Mouse (Mus musculus) limb, embryonic 14.5 days (tissue): Measurements from ENCODE around the gene Dmrta2. TPM values are rescaled to one million over a fixed set of nuclear protein-coding genes. Genes with fewer than 3 reads are reported as not detected.
A peak's percentile ranks its signal among the peaks of the same experiment; 100 is the strongest.

ENCODE experiments used
- ATAC-seq: fragments of 200-750 bp; cut with Nextera tagmentation; 2 replicates; pipeline ENCODE4 v1.8.0; 2017; ENCODE audit warnings: low read depth, moderate number of reproducible peaks, moderate TSS enrichment; ENCODE audit not compliant: low FRiP score
- DNase-seq: peaks from one replicate; pipeline ENCODE4 v3.0.0-alpha.2; 2015; ENCODE audit warnings: low spot score
- H3K27ac ChIP-seq: fragments of 300-500 bp; sonication (generic); replicated peaks from 2 replicates; pipeline ENCODE4 v1.5.1; 2014; ENCODE audit warnings: low read depth, mild to moderate bottlenecking, low read length, moderate library complexity, mixed read lengths
- H3K27me3 ChIP-seq: fragments of 300-500 bp; sonication (generic); 2 replicates; pipeline ENCODE4 v1.6.1; 2014; ENCODE audit warnings: low read length, mixed read lengths; ENCODE audit not compliant: control insufficient read depth, insufficient read depth
- H3K36me3 ChIP-seq: fragments of 300-500 bp; sonication (generic); 2 replicates; pipeline ENCODE4 v1.6.1; 2014; ENCODE audit warnings: mild to moderate bottlenecking, low read length, moderate library complexity, mixed read lengths; ENCODE audit not compliant: control insufficient read depth, insufficient read depth
- H3K4me1 ChIP-seq: fragments of 300-500 bp; sonication (generic); 2 replicates; pipeline ENCODE4 v1.6.1; 2014; ENCODE audit warnings: antibody characterized with exemption, low read length, mixed read lengths; ENCODE audit not compliant: control insufficient read depth, insufficient read depth
- H3K4me2 ChIP-seq: fragments of 300-500 bp; sonication (generic); replicated peaks from 2 replicates; pipeline ENCODE4 v1.6.1; 2014; ENCODE audit warnings: low read depth, mild to moderate bottlenecking, low read length, moderate library complexity; ENCODE audit not compliant: severe bottlenecking
- H3K4me3 ChIP-seq: fragments of 300-500 bp; sonication (generic); replicated peaks from 2 replicates; pipeline ENCODE4 v1.5.1; 2014; ENCODE audit warnings: low read length
- H3K9ac ChIP-seq: fragments of 300-500 bp; sonication (generic); 2 replicates; pipeline ENCODE4 v1.6.1; 2014; ENCODE audit warnings: mild to moderate bottlenecking, low read depth, low read length, moderate library complexity; ENCODE audit not compliant: severe bottlenecking
- H3K9me3 ChIP-seq: fragments of 300-500 bp; sonication (generic); 2 replicates; pipeline ENCODE4 v1.6.1; 2016; ENCODE audit warnings: low read length; ENCODE audit not compliant: control insufficient read depth
- POLR2A ChIP-seq: fragments of 200-500 bp; IDR thresholded peaks from 2 replicates; pipeline ENCODE4 v1.8.0; 2012; ENCODE audit warnings: inconsistent platforms, mild to moderate bottlenecking, moderate library complexity, borderline replicate concordance; ENCODE audit not compliant: insufficient read depth, insufficient read length; ENCODE audit errors: extremely low read depth
- WGBS: fragments of 180-500 bp; shearing (Covaris S2); extraction: QIAGEN DNeasy Blood & Tissue Kit; methylation state at CpG from one replicate; pipeline ENCODE4 v1.1.7; 2014; 5-methylcytosine and 5-hydroxymethylcytosine counted together
- polyA plus RNA-seq, 2 experiments: library from polyadenylated mRNA; depleted of rRNA in 1 of 2; stranded (reverse) in 1 of 2; unstranded in 1 of 2; fragments of >200 nt; fragmentation: Nextera tagmentation in 1 of 2; extraction: Ambion mirVana in 1 of 2; gene quantifications; 2 replicates each; pipeline versions ENCODE4 v1.2.1 to v1.2.3; 2012 to 2014

The Dmrta2 gene
- polyA plus RNA-seq, 2 experiments = 0.82 TPM; not detected in 1

DNA sequence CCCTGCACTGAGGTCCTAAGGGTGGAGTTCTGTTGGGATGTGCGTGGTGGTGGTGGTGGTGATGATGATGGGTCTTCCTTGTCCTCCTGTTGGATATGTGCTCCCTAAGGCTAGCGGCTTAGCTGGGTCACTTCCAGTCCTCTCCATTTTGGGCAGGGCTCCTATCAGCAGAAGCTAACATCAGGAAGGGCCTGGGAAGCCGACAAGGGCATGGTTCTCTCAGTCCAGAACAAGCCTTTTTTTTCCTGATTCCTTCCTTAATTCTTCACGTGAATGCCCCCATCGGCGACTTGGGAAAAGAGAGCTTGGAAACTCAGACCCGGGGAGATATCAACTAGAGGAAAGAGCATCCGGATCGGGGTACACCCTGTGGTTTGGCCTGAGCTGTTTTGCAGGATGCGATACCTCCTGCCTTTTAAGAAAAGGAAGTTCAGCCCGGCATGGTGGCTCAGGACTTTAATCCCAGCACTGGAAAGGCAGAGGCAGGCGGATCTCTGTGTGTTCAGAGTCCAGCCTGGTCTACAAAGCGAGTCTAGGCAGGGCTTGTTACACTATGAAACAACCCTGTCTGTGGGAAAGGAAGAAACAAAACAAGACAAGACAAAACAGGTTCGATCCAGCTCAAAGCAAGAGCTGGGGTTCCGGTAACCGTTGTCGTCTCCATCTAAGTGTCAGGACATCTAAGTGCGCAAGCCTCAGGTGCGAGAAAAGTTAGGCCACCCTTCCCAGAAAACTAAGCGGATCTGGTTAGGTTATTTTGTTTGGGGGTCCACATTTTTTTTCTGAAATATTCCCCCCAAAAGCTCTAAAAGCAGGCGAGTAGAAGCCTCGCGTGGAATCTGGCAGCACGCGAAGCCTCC, 2.2 kb upstream of the Dmrta2 start:
- DNase-seq (no peak), ATAC-seq (no peak)
- no peaks in the 10 kb centered on the region for H3K36me3 ChIP-seq
- no peak overlapping the region for H3K9ac ChIP-seq
- no peak overlapping the region for H3K27ac ChIP-seq
- H3K9me3 ChIP-seq = no peaks in the 10 kb centered on the region
- no peak overlapping the region for H3K4me3 ChIP-seq
- no peak overlapping the region for H3K4me2 ChIP-seq
- H3K4me1 ChIP-seq = peaks cover 19% of the 10 kb centered on the region
- H3K27me3 ChIP-seq = peaks cover 92% of the 10 kb centered on the region
- WGBS = 10% methylated on average over 25 of the region's 25 CpGs
- no peak for TF ChIP-seq POLR2A

DNA sequence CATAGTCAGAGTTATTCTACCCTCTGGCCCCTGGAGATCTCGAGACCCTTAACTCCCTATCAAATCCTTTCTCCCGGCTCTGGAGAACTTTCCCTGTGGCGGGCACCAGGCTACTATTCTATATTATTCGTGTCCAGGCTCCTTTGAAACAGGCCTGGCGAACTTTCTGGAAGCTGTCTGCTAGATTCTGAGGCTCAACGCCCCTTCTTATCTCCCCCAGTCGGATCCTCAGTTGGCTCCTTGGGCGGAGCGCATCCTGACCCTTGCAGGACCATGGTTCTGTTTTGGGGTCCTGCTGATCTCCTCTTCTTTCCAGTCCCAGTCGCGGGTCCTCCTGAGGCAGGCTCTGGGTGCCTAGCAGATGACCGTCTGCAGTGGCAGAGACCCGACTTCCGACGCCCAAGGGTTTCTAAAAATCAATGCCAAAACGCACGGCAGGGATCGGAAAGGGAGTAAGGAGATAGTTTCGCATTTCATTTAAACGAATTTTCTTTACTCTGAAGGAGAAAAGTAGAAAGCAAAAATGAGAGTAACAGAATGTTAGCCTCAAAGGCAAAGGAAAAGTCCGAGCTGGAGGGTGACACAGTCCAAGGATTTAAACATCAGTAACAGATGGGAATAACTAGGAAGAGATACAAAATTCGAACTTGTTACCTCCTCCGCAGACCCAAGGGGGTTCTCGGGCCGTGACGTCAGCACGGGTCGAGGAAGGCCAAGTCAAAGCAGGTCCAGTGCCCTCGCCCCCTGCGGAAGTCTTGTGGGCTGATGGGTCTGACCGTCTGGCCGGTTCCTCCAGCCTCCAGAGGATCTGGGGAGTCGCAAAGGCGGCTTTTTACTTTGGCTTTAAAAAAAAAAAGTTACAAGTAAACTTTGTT, 1.3 kb upstream of the Dmrta2 start:
- no peaks in the 10 kb centered on the region for H3K9me3 ChIP-seq
- no peak overlapping the region for H3K27ac ChIP-seq
- no peaks in the 10 kb centered on the region for H3K36me3 ChIP-seq
- no peak overlapping the region for H3K4me2 ChIP-seq
- H3K4me1 ChIP-seq = peaks cover 19% of the 10 kb centered on the region
- peaks cover 97% of the 10 kb centered on the region for H3K27me3 ChIP-seq
- DNase-seq (no peak), ATAC-seq (no peak)
- TF ChIP-seq POLR2A = no peak
- H3K9ac ChIP-seq = no peak overlapping the region
- no peak overlapping the region for H3K4me3 ChIP-seq
- WGBS = under 1% methylated on average over 34 of the region's 34 CpGs

DNA sequence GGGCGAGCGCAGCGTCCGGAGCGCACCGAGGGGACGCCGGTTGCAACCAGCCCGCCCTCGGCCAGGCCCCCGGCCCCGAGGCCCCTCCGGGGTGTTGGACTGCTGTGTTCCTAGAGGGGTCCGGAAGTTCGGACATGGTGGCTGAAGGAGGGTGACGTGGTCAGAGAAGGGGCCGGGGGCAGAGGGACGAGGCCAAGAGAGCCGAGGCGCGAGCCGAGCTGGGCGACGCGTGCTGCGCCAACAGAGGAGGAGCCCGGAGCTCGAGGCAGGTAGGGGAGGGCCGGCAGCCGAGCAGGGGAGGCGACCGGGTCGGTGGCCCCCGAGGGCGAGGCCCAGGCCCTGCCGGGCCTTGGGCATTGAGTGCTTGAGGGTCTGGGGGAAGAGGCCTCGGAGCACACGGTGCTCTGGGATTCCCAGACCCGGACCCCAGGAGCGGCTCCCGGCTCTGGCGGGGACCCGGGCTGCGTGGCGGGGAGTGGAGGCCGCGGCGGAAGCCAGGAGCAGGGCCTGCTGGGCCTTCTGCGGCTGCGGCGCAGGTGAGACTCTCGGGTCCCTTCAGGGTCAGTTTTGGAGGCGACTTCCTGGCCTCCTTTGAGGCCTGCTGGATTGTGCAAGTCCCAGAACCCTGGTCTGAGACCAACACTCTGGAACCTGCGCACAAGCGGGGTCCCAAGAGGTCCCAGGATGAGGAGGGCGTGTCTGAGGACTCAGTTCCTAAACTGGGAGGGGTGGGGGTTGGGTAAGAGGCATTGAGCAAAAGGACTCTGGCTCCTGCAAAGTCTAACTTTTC, 410 bp downstream of the Dmrta2 start:
- ATAC-seq (no peak), DNase-seq (no peak)
- no peak overlapping the region for H3K9ac ChIP-seq

DNA sequence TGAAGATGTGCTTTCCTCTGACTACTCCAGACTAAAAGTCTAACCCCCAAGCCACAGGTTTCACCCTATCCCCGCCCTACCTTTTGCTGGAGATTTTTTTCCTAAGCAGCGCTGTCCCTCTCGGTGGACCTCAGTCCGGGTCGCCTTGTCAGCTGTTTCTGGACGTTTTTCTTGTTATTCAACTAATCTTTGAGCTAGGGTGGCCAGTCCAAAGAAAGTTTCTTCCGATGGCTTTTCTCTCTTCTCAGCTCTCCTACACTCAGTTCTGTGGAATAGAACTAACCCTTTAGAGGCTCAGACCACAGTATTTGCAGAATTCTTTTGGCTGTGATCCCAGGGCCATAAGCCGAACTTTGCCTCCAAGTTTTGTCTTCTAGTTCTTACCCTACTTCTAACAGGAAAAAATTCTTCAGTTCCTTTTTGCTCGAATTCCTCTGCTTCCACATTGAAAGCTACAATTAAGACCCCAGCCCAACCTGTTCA, 1.0 kb downstream of the Dmrta2 start:
- H3K36me3 ChIP-seq = no peaks in the 10 kb centered on the region
- no peak overlapping the region for H3K9ac ChIP-seq
- TF ChIP-seq POLR2A = no peak
- H3K4me3 ChIP-seq = no peak overlapping the region
- peaks cover 28% of the 10 kb centered on the region for H3K4me1 ChIP-seq
- 4% methylated on average over 9 of the region's 9 CpGs for WGBS
- H3K4me2 ChIP-seq = peak overlapping the region; percentile 58; the same call in 1 of the 2 replicates
- ATAC-seq (no peak), DNase-seq (no peak)
- peaks cover 99% of the 10 kb centered on the region for H3K27me3 ChIP-seq
- H3K9me3 ChIP-seq = no peaks in the 10 kb centered on the region
- no peak overlapping the region for H3K27ac ChIP-seq

More for the DNA sequence above, 410 bp downstream of the Dmrta2 start:
- peak overlapping the region; percentile 37 for H3K4me3 ChIP-seq
- no peak overlapping the region for H3K27ac ChIP-seq
- no peak for TF ChIP-seq POLR2A
- H3K27me3 ChIP-seq = peaks cover 99% of the 10 kb centered on the region
- peak overlapping the region; percentile 58 for H3K4me2 ChIP-seq
- H3K36me3 ChIP-seq = no peaks in the 10 kb centered on the region
- H3K9me3 ChIP-seq = no peaks in the 10 kb centered on the region
- peaks cover 24% of the 10 kb centered on the region for H3K4me1 ChIP-seq
- 2% methylated on average over 31 of the region's 56 CpGs for WGBS
